Mouse (Mus musculus): ENCODE results near the gene Wfdc6b.
"Not testable (repeated sequence)": the region's sequence is repeated elsewhere in the genome, so short reads cannot be mapped to it uniquely, and the experiment has no call there.

The Wfdc6b gene

DNA sequence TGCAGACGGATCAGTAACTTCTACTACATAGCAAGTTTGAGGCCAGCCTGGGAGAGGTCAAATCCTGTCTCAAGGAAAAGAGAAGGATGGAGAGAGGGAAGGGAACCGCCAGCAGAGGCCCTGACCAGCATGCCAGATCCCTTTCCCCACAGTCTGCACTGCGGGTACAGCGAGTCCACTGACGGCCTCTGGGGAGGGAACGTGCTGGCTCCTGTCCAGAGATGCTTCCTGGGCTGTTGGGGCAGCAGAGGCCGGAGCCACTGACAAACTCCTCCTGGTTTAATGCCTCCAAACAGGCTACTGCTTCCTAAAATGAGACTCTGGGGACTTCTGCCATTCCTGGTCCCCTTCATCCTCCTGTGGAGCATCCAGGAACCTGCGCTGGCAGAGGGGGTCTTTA lies at the start of gene Wfdc6b, which contains the start of gene Wfdc8:
Wfdc6b (plus strand) TSS at position 52 of the 400 bp plus-strand sequence.
Wfdc8 (minus strand) TSS at position 156 of the 400 bp plus-strand sequence.
- DNase-seq, result peak; percentile 76

DNA sequence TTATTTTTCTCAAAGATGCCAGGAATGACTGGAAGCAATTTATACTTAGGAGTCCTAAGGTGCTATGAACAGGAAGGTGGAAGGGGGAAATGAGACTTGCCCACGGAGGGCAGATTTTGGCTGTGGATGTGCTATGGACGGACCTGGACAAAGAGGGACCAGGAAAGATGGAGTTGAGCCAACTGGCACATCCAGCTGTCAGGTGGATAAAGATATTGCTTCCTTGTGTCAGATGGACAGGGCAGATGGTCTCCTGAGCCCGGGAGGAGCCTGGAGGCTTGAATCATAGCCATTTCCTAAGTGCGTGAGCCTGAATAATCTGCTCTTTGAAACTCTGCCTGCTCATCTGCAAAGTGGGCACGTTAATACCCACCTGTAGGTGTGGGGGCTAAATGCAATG lies 49.0 kb upstream of the Wfdc6b start:
- no peak for DNase-seq

DNA sequence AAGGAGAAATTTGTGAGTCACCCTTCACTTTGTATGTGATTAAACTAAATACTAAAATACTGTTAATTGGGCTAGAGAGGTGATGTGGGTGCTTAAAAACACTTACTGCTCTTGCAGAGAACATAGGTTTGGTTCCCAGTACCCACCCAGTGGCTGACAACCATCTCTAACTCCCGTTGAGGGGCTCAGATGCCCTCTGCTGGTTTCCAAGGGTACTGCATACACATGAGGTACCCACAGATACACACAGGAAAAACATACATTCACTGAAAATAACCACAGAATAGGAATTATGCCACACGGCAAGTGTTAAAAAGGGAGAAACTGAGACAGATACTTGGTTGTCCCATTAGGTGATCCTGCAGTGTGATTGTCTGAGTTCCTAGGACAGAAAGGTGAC lies 46.3 kb upstream of the Wfdc6b start:
- no peak for DNase-seq

DNA sequence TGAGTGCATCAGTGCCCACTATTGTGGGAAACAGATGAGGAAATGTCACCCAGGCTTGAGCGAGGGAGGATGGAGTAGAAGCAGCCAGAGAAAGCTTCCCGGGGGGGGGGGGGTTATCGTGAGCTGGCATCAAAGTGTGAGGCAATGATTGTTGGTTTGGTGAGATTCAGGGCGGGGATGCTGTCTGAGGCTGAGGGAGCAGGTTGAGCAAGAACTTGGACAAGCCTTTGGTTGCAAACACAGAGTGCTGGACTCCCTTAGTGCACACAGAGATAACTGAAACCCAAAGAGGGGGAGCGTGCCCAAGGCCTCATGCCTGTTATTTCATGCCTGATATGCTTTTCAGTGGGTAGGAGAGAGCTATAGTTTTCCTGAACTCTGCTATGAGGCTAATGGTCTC lies 45.9 kb upstream of the Wfdc6b start:
- DNase-seq, result no peak

DNA sequence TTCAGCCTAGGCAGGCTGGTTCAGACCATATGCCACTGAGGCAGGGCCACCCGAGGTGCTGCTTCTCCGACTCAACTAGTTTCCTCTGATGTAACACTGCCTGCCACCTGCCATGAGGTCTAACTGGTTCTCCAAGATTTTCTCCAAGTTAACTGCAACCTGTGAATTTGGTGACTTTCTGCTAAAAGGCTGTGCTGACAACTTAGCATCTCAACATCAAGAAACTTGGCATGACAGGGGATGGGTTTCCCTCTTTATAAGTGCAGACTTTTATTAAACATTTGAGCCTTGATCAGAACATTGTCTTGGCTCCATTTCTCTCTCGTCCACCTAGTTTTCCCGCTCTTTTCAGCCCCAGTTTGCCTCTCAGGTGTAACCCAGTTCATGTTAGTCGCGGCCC lies 40.0 kb upstream of the Wfdc6b start, which contains the start of gene Spint3:
Spint3 (minus strand) TSS at position 101 of the 400 bp plus-strand sequence.
- not testable (repeated sequence) for DNase-seq

DNA sequence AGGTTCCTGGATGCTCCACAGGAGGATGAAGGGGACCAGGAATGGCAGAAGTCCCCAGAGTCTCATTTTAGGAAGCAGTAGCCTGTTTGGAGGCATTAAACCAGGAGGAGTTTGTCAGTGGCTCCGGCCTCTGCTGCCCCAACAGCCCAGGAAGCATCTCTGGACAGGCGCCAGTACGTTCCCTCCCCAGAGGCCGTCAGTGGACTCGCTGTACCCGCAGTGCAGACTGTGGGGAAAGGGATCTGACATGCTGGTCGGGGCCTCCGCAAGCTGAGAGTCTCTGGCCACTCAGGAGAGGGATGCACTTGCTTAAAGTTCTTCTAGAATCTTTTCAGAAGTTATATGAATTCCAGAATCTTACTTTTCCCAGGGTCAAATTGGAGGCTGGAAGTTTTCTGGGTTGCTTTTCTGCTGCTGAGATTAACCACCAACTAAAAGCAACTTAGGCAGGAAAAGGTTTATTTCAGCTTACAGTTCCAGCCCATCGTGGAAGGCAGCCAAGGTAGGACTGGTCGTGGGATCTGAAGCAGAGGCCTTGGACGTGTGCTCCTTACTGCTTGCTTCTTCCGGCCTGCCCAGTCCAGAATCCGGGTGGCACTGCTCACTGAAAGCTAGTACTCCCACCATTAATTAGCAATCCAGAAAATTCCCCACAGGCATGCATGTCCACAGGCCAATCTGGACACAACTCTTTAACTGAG lies 28.1 kb upstream of the Wfdc6b start, which contains the start of gene Wfdc6a:
Wfdc6a (minus strand) TSS at position 423 of the 701 bp plus-strand sequence.
- DNase-seq, result peak; percentile 45

DNA sequence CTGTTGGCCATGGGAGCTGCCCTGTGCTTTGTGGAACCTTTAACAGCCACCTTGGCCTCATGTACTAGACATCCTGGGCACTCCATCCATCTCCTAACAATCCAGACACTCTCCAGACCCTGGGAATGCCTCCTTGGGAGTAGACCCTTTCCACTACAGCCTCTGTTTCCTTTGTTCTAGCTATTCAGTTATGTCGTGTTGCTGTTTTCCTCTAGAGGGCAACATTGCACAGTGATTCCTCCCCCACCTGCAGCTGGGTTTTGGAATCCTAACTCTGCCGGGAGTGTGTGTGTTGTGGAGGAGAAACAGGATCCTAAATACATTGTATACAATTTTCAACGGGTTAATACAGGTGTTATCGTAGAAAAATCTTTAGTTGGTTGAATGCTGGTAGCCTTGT lies 21.3 kb upstream of the Wfdc6b start:
- peak; percentile 30 for DNase-seq

DNA sequence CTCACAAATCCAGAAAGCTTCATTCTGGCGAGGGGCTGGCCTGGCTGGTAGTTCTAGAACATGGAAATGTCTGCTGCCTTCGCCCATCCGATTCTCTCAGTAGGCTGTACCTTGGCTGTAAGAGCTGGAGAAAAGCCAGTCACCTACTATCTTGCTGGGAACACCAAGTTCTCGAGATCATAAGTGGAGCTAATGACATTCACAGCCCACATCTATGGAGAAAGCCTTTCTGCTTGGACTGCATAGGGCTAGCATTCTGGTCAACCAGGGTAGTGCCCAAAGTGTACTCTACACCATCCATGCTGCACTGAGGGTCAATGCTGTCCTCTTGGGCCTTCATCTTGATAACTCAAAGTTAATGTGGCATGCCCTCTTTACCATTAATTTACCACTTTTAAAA lies 19.8 kb upstream of the Wfdc6b start, which contains the start of gene Eppin:
Eppin (minus strand) TSS at position 101 of the 400 bp plus-strand sequence.
- DNase-seq, result no peak

DNA sequence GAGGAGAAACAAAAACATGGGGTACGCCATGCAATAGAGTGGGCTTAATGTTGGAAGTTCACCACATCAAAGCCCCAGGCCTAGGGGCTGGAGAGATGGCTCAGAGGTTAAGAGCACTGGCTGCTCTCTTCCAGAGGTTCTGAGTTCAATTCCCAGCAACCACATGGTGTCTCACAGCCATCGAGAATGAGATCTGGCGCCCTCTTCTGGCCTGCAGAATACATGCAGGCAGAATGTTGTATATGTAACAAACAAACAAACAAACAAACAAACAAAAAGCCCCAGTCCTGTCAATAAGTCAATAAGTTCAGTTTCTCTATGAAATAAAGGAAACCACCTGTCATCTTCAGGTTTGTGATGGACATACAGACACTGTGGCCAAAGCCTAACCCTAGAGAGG lies 13.1 kb upstream of the Wfdc6b start:
- no peak for DNase-seq

DNA sequence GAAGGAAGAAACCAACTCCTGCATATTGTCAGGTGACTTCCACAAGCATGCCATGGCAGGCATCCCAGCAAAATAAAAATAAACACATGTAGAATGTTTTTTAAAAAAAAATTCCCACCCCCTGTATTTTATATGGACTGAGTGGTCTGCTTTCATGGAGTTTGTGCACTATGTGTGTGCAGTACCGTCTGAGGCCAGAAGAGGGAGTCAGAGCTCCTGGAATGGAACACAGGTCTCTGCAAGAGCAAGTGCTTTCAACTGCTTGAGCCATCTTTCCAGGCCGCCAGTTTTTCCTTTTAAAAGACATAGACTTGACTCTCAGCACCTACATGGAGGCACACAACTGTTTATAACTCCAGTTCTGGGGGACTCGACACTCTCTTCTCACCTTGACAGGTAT lies 9.8 kb upstream of the Wfdc6b start:
- DNase-seq, result no peak

DNA sequence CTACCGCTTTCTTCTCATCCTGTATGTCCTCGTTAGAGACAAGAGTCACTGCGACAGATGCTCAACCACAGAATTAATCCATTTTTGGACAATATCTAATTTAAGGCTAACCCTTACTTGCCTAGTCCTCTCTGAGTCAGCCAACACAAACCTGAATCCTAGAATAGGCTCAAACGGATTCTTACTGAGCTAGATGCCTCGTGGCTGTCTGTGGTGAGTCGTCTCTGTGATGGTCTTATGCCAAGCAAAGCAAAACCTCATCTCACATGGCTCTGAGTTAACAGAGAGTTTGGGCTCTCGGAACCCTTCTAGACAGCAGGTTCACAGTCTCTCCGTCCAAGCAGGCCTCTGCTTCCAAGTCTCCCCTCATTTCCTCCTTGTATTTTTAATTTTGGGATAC lies 8.9 kb upstream of the Wfdc6b start:
- no peak for DNase-seq

DNA sequence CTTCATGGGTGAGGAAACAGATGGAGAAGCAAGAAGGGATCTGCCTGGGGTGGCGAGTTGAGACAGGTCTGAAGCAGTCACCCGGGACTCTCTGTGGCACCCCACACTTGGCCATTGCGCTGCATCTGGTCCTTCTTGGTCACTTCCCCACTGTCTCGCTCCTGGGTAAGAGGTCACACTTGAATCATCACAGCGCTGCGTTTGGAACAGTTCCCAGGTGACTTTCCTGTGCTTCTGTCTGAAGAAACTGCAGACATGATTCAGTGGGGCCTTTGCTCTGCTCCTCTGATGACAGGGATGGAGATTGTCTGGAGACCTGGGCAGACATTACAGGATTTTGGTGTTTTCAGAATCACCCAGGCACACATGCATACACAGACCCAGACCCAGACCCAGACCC lies 4.5 kb upstream of the Wfdc6b start:
- no peak for DNase-seq

DNA sequence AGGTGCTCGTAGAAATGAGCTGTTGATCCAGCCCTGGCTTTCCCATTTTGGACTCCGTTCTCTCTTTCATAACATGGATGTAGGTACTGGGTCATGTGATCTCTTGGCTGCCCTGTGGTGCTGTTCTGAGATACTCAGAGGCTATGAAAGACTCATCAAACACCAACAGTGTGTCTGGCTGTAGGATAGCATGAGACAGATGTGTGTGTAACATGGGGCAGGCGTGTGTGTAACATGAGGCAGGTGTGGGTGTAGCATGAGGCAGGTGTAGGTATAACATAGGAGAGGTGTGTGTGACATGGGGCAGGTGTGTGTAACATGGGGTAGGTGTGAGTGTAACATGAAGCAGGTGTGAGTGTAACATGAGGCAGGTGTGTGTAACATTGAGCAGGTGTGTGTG lies 2.1 kb downstream of the Wfdc6b start:
- no peak for DNase-seq

DNA sequence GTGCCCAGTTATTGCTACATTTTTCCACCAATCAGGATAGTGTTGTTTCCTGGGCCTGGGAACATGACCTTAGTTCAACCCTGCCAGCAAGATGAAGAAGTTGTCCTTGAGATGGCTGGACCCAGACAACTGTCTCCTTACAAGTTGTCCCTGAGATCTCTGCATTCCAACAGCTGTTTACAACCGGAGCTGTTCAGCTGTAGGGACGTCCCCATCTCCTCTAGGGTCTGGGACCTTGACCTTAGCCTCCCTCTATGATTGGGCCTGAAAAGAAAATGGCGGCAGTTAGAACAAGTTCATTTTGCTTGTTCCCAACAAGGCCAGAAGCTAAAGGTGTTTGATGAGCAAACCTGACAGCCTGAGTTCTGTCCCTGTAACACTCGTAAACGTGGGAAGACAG lies 5.7 kb downstream of the Wfdc6b start:
- no peak for DNase-seq

DNA sequence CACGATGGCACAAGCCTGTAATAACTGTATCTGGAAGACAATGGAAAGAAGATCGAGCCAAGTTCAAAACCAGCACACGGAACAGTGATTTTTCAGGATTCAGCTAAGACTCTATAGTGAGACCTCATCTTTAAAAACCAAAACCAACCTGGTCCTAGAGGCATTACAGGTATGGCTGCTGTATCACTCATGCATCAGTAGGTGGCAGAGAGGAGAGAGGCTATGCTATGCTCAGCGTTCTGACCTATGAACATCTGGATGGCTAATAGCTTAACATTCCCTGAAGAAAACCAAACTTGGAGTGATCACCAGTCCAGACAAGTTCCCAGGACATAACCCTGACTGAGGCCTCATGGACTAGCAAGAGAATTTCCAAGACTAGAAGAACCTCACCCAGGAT lies 8.5 kb downstream of the Wfdc6b start:
- no peak for DNase-seq

DNA sequence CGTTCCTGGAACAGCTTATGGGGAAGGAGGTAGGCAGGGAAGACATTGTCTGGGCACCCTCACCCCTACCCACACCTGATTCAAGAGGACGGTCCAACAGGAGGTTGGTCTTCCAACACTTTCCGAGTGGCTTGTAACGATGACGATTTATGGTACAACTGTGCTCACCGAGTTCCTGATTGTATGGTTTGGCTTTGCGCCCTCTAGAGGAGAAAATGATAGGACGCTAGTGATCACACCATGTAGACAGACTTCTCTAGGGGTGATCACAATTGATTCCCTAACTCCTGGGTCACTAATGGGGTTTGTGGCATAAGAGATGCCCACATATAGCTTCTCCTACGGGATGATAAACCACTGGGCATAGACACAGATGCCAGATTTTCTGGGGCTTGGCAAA lies 21.9 kb downstream of the Wfdc6b start:
- no peak for DNase-seq

DNA sequence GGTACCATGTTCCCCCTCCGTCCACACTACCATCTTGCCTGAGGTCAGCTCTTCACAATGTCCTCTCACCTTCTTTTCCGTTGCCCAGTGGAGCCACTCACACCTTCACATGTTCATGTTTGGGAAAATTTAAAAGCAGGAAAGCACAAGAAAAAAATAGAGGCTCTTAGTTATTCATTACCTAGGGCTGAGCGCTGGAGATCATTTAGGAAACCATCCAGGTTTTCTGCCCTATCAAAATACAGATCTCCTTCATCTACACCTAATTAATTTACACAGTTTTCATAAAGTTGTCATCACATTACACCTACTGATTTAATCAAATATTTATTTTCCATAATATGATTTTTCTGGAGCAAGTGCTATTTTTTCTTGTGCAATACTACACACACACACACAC lies 25.4 kb downstream of the Wfdc6b start, which contains the start of gene Wfdc16:
Wfdc16 (minus strand) TSS at position 101 of the 400 bp plus-strand sequence.
- DNase-seq, result no peak

DNA sequence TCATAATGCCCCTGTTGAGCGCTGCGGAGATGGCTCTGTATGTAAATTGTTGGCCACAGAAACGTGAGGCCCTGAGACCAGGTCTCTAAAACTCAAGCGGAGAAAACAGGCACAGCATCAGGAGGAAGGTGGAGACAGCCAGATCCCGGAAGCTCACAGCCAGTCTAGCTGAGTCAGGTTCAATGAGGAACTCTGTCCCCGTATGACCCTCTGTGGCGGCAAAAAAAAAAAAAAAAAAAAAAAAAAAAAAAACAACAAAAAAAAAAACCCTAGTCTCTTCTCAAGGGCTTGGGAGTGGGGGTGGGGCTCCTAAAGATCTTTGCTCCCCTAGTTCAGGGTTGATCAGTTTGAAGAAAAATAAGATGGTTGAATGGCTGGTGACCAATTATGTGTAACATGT lies 27.8 kb downstream of the Wfdc6b start:
- no peak for DNase-seq

DNA sequence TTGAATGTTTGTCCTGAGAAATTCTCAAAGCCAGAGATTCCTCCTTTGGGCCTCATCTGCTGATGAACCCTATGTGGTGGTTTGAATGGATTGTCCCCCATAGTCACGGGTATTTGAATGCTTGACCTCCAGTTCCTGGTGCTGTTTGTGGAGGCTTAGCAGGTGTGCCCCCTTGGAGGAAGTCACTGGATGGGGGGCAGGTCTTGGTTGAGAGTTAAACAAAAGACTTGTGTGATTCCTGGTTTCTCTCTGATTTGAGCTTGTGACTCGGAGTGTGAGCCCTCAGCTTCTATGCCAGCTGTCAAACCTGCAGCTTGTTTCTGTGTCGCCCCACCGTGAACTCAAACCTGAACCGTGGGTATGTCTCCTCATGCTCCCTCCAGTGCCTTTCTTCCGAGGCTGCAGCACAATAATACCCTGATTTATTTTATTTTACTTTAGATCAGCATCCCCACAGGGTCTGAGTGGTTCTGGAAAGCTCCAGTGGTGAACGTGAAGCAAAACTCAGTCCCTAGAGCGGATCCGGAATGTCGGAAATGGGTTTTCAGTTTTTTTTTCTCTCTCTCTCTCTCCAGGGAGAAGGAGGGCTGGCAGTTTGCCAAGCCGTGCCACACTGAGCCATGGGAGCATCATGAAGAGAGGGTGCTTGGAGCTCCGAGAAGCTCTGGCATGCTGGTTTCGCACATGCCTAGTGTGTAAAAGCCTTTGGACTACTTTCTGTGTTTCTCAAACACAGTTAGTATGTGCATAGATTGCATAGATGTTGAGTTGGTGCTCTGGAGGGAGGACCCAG lies 28.8 kb downstream of the Wfdc6b start:
- DNase-seq, result peak; percentile 13

DNA sequence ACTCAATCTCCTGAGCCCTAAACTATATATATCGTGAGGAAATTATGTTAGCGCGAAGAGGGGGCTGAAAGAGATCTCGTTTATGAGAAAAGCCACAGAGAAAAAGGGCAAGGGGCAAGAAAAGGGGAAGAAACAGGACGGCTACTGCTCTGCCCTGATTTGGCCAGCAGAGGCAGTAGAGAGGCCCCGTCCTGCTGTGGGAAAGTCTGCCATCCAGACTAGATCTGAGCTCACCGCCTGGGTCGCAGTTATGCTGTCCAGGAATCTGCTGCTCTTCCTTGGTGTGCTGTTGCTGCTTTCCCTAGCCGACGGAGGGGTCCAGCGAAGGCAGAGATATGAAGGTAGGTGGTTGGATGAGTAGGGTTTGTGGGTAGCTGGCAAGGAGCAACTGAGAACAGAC lies 42.5 kb downstream of the Wfdc6b start, which contains the start of gene Wfdc10:
Wfdc10 (plus strand) TSS at position 189 of the 400 bp plus-strand sequence.
- peak; percentile 67 for DNase-seq

DNA sequence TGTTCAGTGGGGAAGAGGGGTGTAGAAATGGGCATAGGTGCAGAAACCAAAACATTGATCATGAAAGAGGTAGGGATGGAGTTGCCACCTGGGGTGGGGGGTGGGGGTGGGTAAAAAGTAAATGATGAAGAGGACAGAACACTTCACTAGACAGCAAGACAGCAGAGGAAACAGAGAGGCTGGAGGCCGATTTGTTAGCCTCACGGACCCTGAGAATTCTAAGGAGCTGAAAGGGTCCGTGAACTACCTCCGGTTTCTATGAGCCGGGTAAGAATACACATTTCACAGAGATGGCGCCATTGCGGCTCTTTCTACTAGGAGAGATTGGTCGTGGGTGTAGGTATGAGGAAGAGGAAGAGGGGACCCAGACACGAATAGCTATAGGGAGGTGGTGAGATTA lies 43.2 kb downstream of the Wfdc6b start, which contains the start of gene Wfdc9:
Wfdc9 (minus strand) TSS at position 101 of the 400 bp plus-strand sequence.
- DNase-seq, result no peak

DNA sequence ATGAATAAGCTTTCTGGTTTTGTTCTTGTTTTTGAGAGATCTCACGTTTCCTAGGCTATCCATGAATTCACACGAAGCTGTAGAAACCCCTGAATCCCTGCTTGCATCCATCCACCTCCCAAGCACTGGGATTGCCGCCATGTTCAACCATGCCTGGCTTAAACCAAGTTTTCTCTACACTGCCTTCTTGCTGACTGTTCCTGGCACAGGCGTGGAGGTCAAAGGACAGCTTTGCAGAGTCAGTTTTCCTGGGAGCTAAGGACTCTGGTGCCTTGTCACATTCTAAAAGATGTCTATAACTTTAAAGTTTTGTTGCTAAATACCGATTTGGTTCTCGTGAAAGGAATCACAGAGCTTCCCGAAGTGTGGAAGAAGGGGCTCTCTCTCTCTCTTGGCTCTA lies 51.5 kb downstream of the Wfdc6b start:
- no peak for DNase-seq

Measured in lung, postnatal 14 days (tissue).